Mouse (Mus musculus) embryonic facial prominence, embryonic 15.5 days (tissue): ENCODE results near the gene Adgra1. TPM values are rescaled to one million over a fixed set of nuclear protein-coding genes. Genes with fewer than 3 reads are reported as not detected.

Experiments
- ATAC-seq: fragments of 200-750 bp; cut with Nextera tagmentation; 2 replicates; pipeline ENCODE4 v1.8.0; 2017; ENCODE audit warnings: low read depth, moderate TSS enrichment; ENCODE audit not compliant: insufficient number of reproducible peaks, low FRiP score, low TSS enrichment
- H3K27ac ChIP-seq: fragments of 300-500 bp; sonication (generic); replicated peaks from 2 replicates; pipeline ENCODE4 v1.5.1; 2015; ENCODE audit warnings: mild to moderate bottlenecking, inconsistent platforms
- H3K27me3 ChIP-seq: fragments of 300-500 bp; sonication (generic); 2 replicates; pipeline ENCODE4 v1.6.1; 2015; ENCODE audit warnings: inconsistent platforms
- H3K36me3 ChIP-seq: fragments of 300-500 bp; sonication (generic); 2 replicates; pipeline ENCODE4 v1.6.1; 2015; ENCODE audit warnings: mild to moderate bottlenecking, inconsistent platforms
- H3K4me1 ChIP-seq: fragments of 300-500 bp; sonication (generic); 2 replicates; pipeline ENCODE4 v1.6.1; 2015; ENCODE audit warnings: inconsistent platforms
- H3K4me2 ChIP-seq: fragments of 300-500 bp; sonication (generic); replicated peaks from 2 replicates; pipeline ENCODE4 v1.6.1; 2015; ENCODE audit warnings: mild to moderate bottlenecking, inconsistent platforms
- H3K4me3 ChIP-seq: fragments of 300-500 bp; sonication (generic); replicated peaks from 2 replicates; pipeline ENCODE4 v1.5.1; 2015; ENCODE audit warnings: mild to moderate bottlenecking, inconsistent platforms
- H3K9ac ChIP-seq: fragments of 300-500 bp; sonication (generic); 2 replicates; pipeline ENCODE4 v1.6.1; 2015; ENCODE audit warnings: inconsistent platforms
- H3K9me3 ChIP-seq: fragments of 300-500 bp; sonication (generic); replicated peaks from 2 replicates; pipeline ENCODE4 v1.6.1; 2016; ENCODE audit warnings: inconsistent platforms
- WGBS: fragments of 180-500 bp; shearing (Covaris S2); methylation state at CpG from one replicate; pipeline ENCODE4 v1.1.7; 2015; 5-methylcytosine and 5-hydroxymethylcytosine counted together
- polyA plus RNA-seq: library from polyadenylated mRNA; unstranded; fragments of >200 nt; fragmentation: Nextera tagmentation; extraction: Ambion mirVana; gene quantifications from 2 replicates; pipeline ENCODE4 v1.2.1, GENCODE M21; 2015

Gene Adgra1
- polyA plus RNA-seq, 1 experiment from 2014 or later: 1.5 TPM

- peaks cover 19% of the 10 kb centered on the region for H3K27me3 ChIP-seq
- no peaks in the 10 kb centered on the region for H3K9me3 ChIP-seq
- no peak overlapping the region for H3K4me3 ChIP-seq
- no peak for ATAC-seq
- no peaks in the 10 kb centered on the region for H3K36me3 ChIP-seq
- no peak overlapping the region for H3K27ac ChIP-seq
- no peak overlapping the region for H3K9ac ChIP-seq
- 32% methylated on average over 6 of the region's 6 CpGs for WGBS
- H3K4me2 ChIP-seq: no peak overlapping the region
- peaks cover 7% of the 10 kb centered on the region for H3K4me1 ChIP-seq
These were observed 75.5 kb downstream of the Adgra1 start for GRCm38 (mm10) chr7:139909469-139909868.

DNA sequence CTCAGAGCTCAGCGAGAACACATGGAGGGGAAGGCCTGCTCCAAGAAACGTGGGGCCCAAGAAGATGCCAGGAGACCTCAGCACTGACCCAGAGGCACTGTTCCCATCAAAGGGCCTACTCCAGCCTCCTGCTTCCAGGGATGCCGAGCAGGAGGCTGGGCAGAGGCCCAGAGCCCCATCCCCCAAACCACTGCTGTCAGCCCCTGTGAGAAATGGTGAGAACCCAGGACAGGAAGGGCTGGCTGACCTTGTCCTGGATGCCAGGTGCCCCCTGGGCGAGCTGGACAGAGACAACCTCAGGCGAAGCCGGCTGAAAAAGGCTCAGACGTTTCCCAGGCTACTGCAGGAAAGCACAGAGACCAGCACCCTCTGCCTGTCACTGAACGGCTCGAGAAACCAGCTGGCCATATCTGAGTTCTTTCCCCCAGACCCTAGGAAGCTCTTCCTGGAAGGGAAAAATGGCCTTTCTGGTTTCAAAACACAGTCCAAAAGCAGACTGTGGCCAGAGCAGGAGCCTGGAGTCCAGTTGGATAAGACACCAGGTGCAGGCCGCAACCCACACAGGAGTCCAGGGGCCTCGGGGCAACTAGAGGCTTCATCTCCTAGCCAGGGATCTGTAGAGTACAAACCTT, 76.3 kb downstream of the Adgra1 start:
- Histone ChIP-seq H3K4me3 (no peak overlapping the region), H3K9me3 (no peaks in the 10 kb centered on the region), H3K4me2 (no peak overlapping the region), H3K27me3 (peaks cover 28% of the 10 kb centered on the region), H3K9ac (no peak overlapping the region), H3K27ac (no peak overlapping the region), H3K36me3 (no peaks in the 10 kb centered on the region), H3K4me1 (peaks cover 10% of the 10 kb centered on the region)
- 55% methylated on average over 11 of the region's 11 CpGs for WGBS
- no peak for ATAC-seq

- Histone ChIP-seq H3K4me1 (peaks cover 10% of the 10 kb centered on the region), H3K9me3 (no peaks in the 10 kb centered on the region), H3K27me3 (peaks cover 36% of the 10 kb centered on the region), H3K27ac (no peak overlapping the region), H3K36me3 (no peaks in the 10 kb centered on the region), H3K4me3 (peak overlapping the region; percentile 36), H3K4me2 (peak overlapping the region; percentile 45), H3K9ac (no peak overlapping the region)
- 10% methylated on average over 29 of the region's 29 CpGs for WGBS
- ATAC-seq: no peak
These were observed 80.4 kb downstream of the Adgra1 start for GRCm38 (mm10) chr7:139914141-139915047.

DNA sequence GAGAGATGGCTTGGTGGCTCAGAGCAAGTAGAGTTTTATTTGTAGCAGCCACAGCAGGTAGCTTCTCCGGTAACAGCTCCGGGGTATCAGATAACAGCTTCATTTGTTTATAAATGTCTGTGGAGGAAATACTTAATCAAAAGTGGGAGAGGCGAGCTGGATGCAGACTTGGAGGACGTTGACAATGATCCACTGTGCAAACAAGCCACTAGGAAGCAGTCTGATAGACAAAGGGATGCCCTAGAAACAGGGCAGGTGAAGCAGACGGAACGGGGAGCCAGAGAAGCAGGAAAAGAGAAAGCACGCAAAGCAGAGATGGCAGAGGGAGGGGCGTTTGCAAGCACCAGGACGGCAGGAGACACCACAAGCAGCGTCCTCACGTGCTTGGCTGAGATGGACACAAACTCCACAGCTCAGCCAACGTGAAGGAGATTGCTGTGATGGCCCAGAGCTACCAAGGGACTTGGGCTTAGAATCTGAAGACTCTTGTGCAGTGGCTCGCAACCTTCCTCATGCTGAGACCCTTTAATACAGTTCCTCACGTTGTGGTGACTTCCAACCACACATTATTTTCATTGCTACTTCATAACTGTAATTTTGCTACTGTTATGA, 81.8 kb downstream of the Adgra1 start:
- WGBS: 7% methylated on average over 14 of the region's 14 CpGs
- Histone ChIP-seq H3K27ac (no peak overlapping the region), H3K4me2 (no peak overlapping the region), H3K4me1 (peaks cover 10% of the 10 kb centered on the region), H3K4me3 (no peak overlapping the region), H3K9me3 (no peaks in the 10 kb centered on the region), H3K36me3 (no peaks in the 10 kb centered on the region), H3K9ac (no peak overlapping the region), H3K27me3 (peaks cover 36% of the 10 kb centered on the region)
- no peak for ATAC-seq

GRCm38 (mm10) chr7:139916345-139916744, 82.4 kb downstream of the Adgra1 start:
- no peak for ATAC-seq
- H3K9ac ChIP-seq: no peak overlapping the region
- no peaks in the 10 kb centered on the region for H3K36me3 ChIP-seq
- H3K27me3 ChIP-seq: peaks cover 36% of the 10 kb centered on the region
- H3K4me2 ChIP-seq: no peak overlapping the region
- 0% methylated on average over 1 of the region's 1 CpGs for WGBS
- no peaks in the 10 kb centered on the region for H3K9me3 ChIP-seq
- H3K4me3 ChIP-seq: no peak overlapping the region
- H3K27ac ChIP-seq: no peak overlapping the region
- peaks cover 10% of the 10 kb centered on the region for H3K4me1 ChIP-seq

DNA sequence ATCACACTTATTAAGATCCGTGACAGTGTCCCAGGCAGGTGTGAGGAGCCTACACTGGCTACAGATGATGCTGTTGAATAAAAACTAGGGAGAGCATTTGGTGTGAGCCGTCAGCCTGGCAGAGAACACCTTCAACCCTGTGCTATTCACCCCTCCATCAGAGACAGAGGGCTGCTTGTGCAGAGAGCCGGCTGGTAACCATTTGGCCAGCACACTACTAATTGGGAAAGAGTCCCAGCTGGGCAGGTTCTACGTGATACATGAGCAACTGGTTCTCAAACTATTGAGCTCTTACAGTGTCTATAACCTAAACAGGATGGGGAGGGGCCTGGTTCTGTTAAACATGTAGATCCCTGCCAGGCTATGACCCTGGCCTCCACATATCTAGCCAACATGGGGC, 84.3 kb downstream of the Adgra1 start:
- no peaks in the 10 kb centered on the region for H3K9me3 ChIP-seq
- H3K4me3 ChIP-seq: no peak overlapping the region
- no peaks in the 10 kb centered on the region for H3K36me3 ChIP-seq
- peaks cover 28% of the 10 kb centered on the region for H3K27me3 ChIP-seq
- WGBS: 61% methylated on average over 4 of the region's 4 CpGs
- ATAC-seq: no peak
- H3K9ac ChIP-seq: no peak overlapping the region
- no peak overlapping the region for H3K4me2 ChIP-seq
- peaks cover 10% of the 10 kb centered on the region for H3K4me1 ChIP-seq
- H3K27ac ChIP-seq: no peak overlapping the region

Other genes starting within 250 kb of the Adgra1 start
- gene Cfap46, start 150.4 kb upstream of the Adgra1 start, polyA plus RNA-seq: 2.7 and 3.7 TPM in 2 replicates
- gene Kndc1, start 60.5 kb downstream of the Adgra1 start, polyA plus RNA-seq: 1.1 and 1.7 TPM in 2 replicates
- gene Utf1, start 109.6 kb downstream of the Adgra1 start, polyA plus RNA-seq: 0.17 TPM in 1 of 2 replicates, not detected in the other
- 3.6 and 5.0 TPM in 2 replicates for gene 6430531B16Rik, start 144.6 kb downstream of the Adgra1 start, polyA plus RNA-seq
- 2.8 and 4.0 TPM in 2 replicates for gene Adam8, start 158.4 kb downstream of the Adgra1 start, polyA plus RNA-seq
- 38.5 and 39.0 TPM in 2 replicates for gene Zfp511, start 202.2 kb downstream of the Adgra1 start, polyA plus RNA-seq
- 49.7 and 55.3 TPM in 2 replicates for gene Tubgcp2, start 202.5 kb downstream of the Adgra1 start, polyA plus RNA-seq
- not detected in 2 replicates for gene Msx3, start 214.9 kb downstream of the Adgra1 start, polyA plus RNA-seq
- gene Caly, start 248.4 kb downstream of the Adgra1 start, polyA plus RNA-seq: 3.4 and 3.7 TPM in 2 replicates